Mouse (Mus musculus): Measurements from ENCODE around the gene H6pd.

H6pd gene

GRCm38 (mm10) chr4:149944214-149944613, 64.6 kb downstream of the H6pd start:
- DNase-seq (ENCODE audit: low spot score in 2 of 2) = no peak

- DNase-seq (ENCODE audit: low spot score in 2 of 2) = no peak
These were observed 65.7 kb downstream of the H6pd start for GRCm38 (mm10) chr4:149942831-149943741.

GRCm38 (mm10) chr4:149941067-149941755, 67.6 kb downstream of the H6pd start:
- DNase-seq (ENCODE audit: low spot score in 2 of 2) = no peak

- DNase-seq (ENCODE audit: low spot score in 2 of 2) = no peak
These were observed 70.1 kb downstream of the H6pd start for GRCm38 (mm10) chr4:149938701-149939100.

GRCm38 (mm10) chr4:149936921-149937320, 71.9 kb downstream of the H6pd start:
- no peak for DNase-seq (ENCODE audit: low spot score in 2 of 2)

- DNase-seq (ENCODE audit: low spot score in 2 of 2) = no peak
These were observed 73.4 kb downstream of the H6pd start for GRCm38 (mm10) chr4:149935470-149935869.

GRCm38 (mm10) chr4:149933519-149934245, 75.1 kb downstream of the H6pd start:
- DNase-seq (ENCODE audit: low spot score in 2 of 2) = no peak

GRCm38 (mm10) chr4:149933025-149933424, 75.8 kb downstream of the H6pd start:
- no peak for DNase-seq (ENCODE audit: low spot score in 2 of 2)

GRCm38 (mm10) chr4:149932108-149932815, 76.6 kb downstream of the H6pd start:
- DNase-seq (ENCODE audit: low spot score in 2 of 2) = no peak

- no peak for DNase-seq (ENCODE audit: low spot score in 2 of 2)
These were observed 78.1 kb downstream of the H6pd start for GRCm38 (mm10) chr4:149930755-149931154.
